Mouse (Mus musculus): Measurements from ENCODE around the gene Naa50. TPM values are rescaled to one million over a fixed set of nuclear protein-coding genes. Genes with fewer than 3 reads are reported as not detected.

Gene Naa50
- polyA plus RNA-seq, 1 experiment from 2014 or later, result 126 TPM

- Histone ChIP-seq H3K27me3 (ENCODE audit: insufficient read depth, poor library complexity, severe bottlenecking) (no peaks in the 10 kb centered on the region), H3K27ac (no peak overlapping the region), H3K4me1 (no peaks in the 10 kb centered on the region), H3K9me3 (no peaks in the 10 kb centered on the region), H3K36me3 (no peaks in the 10 kb centered on the region), H3K4me3 (no peak overlapping the region)
- 90% methylated on average over 1 of the region's 1 CpGs for WGBS
- no peak for DNase-seq (ENCODE audit: low spot score)
Observed at GRCm38 (mm10) chr16:44124713-44125112, 14.9 kb upstream of the Naa50 start.

GRCm38 (mm10) chr16:44125436-44125835 lies 14.2 kb upstream of the Naa50 start:
- WGBS, result 69% methylated on average over 2 of the region's 2 CpGs
- Histone ChIP-seq H3K27me3 (ENCODE audit: insufficient read depth, poor library complexity, severe bottlenecking) (no peaks in the 10 kb centered on the region), H3K4me3 (no peak overlapping the region), H3K27ac (no peak overlapping the region), H3K36me3 (no peaks in the 10 kb centered on the region), H3K9me3 (no peaks in the 10 kb centered on the region), H3K4me1 (no peaks in the 10 kb centered on the region)
- DNase-seq (ENCODE audit: low spot score), result no peak

GRCm38 (mm10) chr16:44126437-44126836 lies 13.2 kb upstream of the Naa50 start:
- Histone ChIP-seq H3K27me3 (ENCODE audit: insufficient read depth, poor library complexity, severe bottlenecking) (no peaks in the 10 kb centered on the region), H3K9me3 (no peaks in the 10 kb centered on the region), H3K4me3 (no peak overlapping the region), H3K36me3 (no peaks in the 10 kb centered on the region), H3K27ac (no peak overlapping the region), H3K4me1 (no peaks in the 10 kb centered on the region)
- WGBS, result 80% methylated on average over 4 of the region's 4 CpGs
- DNase-seq (ENCODE audit: low spot score), result no peak

DNA sequence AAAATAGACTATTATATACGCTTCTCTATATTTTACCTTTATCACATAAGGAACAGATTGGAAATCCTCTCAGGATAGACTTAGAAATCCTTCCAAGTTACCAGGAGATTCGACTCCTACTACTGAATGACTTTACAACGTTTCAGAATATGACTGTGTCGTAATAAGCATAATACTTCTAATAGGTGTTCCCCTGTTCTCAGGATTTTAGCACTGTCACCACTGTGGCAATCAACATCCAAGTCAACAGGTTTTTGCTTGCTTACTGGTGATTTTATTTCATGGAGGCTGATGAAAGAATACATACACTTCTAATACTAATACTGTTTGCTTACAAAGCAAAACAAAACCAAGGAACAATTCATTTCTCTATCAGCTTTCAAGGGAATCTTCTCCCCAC lies 7.3 kb upstream of the Naa50 start:
- no peaks in the 10 kb centered on the region for H3K4me1 ChIP-seq
- no peaks in the 10 kb centered on the region for H3K36me3 ChIP-seq
- 82% methylated on average over 4 of the region's 4 CpGs for WGBS
- H3K27me3 ChIP-seq (ENCODE audit: insufficient read depth, poor library complexity, severe bottlenecking), result no peaks in the 10 kb centered on the region
- H3K9me3 ChIP-seq, result no peaks in the 10 kb centered on the region
- no peak for DNase-seq (ENCODE audit: low spot score)
- H3K4me3 ChIP-seq, result no peak overlapping the region
- H3K27ac ChIP-seq, result no peak overlapping the region

- Histone ChIP-seq H3K4me1 (peaks cover 5% of the 10 kb centered on the region), H3K36me3 (no peaks in the 10 kb centered on the region), H3K27ac (no peak overlapping the region), H3K27me3 (ENCODE audit: insufficient read depth, poor library complexity, severe bottlenecking) (no peaks in the 10 kb centered on the region), H3K9me3 (no peaks in the 10 kb centered on the region), H3K4me3 (no peak overlapping the region)
- no peak for DNase-seq (ENCODE audit: low spot score)
- WGBS, result 85% methylated on average over 3 of the region's 3 CpGs
Observed at GRCm38 (mm10) chr16:44133187-44133586, 6.4 kb upstream of the Naa50 start.

GRCm38 (mm10) chr16:44136511-44137021 lies 3.1 kb upstream of the Naa50 start:
- H3K4me3 ChIP-seq, result no peak overlapping the region
- no peaks in the 10 kb centered on the region for H3K36me3 ChIP-seq
- no peak overlapping the region for H3K27ac ChIP-seq
- H3K9me3 ChIP-seq, result no peaks in the 10 kb centered on the region
- no peak for DNase-seq (ENCODE audit: low spot score)
- H3K27me3 ChIP-seq (ENCODE audit: insufficient read depth, poor library complexity, severe bottlenecking), result no peaks in the 10 kb centered on the region
- H3K4me1 ChIP-seq, result peaks cover 9% of the 10 kb centered on the region
- WGBS, result 89% methylated on average over 6 of the region's 6 CpGs

DNA sequence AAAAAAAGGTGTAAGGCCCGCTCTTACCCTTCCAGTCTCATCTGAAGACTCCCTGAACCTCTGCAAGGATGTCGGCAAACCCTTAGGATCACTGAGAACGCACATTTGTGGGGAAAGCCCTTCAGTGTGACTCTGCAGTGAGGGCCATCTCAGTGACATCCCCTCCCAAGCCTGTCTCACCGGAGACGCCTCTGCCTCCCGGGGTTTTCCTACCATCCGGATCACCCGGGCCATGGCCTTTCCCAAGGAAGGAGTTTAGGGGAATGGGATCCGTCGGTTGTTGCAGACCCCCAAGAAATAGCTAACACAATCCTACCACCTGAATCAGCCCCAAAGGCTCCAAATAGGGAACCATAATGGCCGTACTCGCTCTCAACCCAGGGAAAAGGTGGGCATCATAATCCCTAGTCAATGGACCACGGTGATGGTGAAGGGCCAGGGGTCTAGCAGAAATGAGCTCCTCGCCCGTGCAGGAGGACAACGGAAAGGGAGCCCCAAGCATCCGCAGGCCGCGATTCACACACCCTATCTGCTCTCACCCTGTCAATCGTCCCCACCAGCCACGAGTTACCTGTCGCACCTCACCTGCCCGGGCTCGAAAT lies 1.2 kb upstream of the Naa50 start:
- H3K27ac ChIP-seq, result peak overlapping the region; percentile 96
- no peaks in the 10 kb centered on the region for H3K27me3 ChIP-seq (ENCODE audit: insufficient read depth, poor library complexity, severe bottlenecking)
- 2% methylated on average over 24 of the region's 24 CpGs for WGBS
- H3K36me3 ChIP-seq, result no peaks in the 10 kb centered on the region
- no peaks in the 10 kb centered on the region for H3K9me3 ChIP-seq
- DNase-seq (ENCODE audit: low spot score), result peak; percentile 80
- H3K4me3 ChIP-seq, result peak overlapping the region; percentile 95
- peaks cover 11% of the 10 kb centered on the region for H3K4me1 ChIP-seq

DNA sequence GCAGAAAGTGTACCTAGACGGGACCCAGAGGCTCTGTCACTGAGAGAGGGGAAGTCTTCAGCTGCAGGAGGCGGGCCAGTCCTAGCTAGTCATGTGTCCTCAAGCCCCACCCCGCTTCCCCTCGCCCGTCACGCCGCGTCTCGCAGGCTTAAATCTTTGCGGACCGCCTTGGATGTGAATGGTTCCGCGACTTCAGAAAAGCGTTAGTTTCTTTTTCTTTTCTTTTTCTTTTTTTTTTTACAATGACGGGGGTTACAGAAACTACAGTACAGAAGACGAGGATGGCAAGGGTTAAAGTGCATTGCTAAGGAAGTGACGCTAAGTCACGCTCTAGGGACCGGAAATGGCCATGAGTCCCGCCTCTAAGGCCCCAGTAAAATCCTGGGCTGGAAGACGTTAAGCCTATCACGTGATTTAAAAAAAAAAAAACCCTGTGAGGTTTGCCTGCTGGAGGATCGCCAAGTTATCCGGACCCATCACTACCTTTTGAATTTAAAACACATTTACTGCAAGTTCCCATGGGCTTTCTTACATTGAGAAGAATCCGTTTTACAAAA lies 573 bp upstream of the Naa50 start:
- peak overlapping the region; percentile 96 for H3K27ac ChIP-seq
- H3K27me3 ChIP-seq (ENCODE audit: insufficient read depth, poor library complexity, severe bottlenecking), result no peaks in the 10 kb centered on the region
- peak overlapping the region; percentile 95 for H3K4me3 ChIP-seq
- no peaks in the 10 kb centered on the region for H3K36me3 ChIP-seq
- peak; percentile 94 for DNase-seq (ENCODE audit: low spot score)
- H3K4me1 ChIP-seq, result peaks cover 11% of the 10 kb centered on the region
- H3K9me3 ChIP-seq, result no peaks in the 10 kb centered on the region
- under 1% methylated on average over 25 of the region's 25 CpGs for WGBS

GRCm38 (mm10) chr16:44140186-44140787 lies 657 bp downstream of the Naa50 start:
- no peaks in the 10 kb centered on the region for H3K9me3 ChIP-seq
- H3K27ac ChIP-seq, result peak overlapping the region; percentile 96
- peak; percentile 92 for DNase-seq (ENCODE audit: low spot score)
- H3K36me3 ChIP-seq, result no peaks in the 10 kb centered on the region
- peaks cover 11% of the 10 kb centered on the region for H3K4me1 ChIP-seq
- H3K4me3 ChIP-seq, result peak overlapping the region; percentile 95
- no peaks in the 10 kb centered on the region for H3K27me3 ChIP-seq (ENCODE audit: insufficient read depth, poor library complexity, severe bottlenecking)
- WGBS, result under 1% methylated on average over 44 of the region's 44 CpGs

DNA sequence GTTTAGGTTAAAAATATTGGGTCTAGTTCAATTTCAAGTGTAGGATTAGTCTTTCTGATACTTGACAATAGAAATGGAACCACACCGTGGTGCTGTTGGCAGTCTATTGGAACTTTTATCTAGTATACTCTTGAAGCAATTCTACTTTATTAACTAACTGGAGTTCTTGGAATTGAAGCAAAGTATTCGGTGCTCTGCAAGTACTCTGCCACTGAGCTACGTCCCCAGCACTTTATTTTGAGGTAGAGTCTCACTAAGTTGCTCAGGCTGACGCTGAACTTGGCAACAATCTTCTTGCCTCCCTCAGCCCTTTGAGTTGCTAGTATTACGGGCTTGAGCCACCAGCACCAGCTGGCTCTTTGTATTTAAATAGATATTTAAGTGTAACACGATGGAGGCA lies 1.9 kb downstream of the Naa50 start:
- Histone ChIP-seq H3K36me3 (no peaks in the 10 kb centered on the region), H3K4me1 (peaks cover 11% of the 10 kb centered on the region), H3K27ac (no peak overlapping the region), H3K4me3 (peak overlapping the region; percentile 95), H3K9me3 (no peaks in the 10 kb centered on the region), H3K27me3 (ENCODE audit: insufficient read depth, poor library complexity, severe bottlenecking) (no peaks in the 10 kb centered on the region)
- WGBS, result 63% methylated on average over 6 of the region's 6 CpGs
- DNase-seq (ENCODE audit: low spot score), result no peak

GRCm38 (mm10) chr16:44149002-44149767 lies 9.6 kb downstream of the Naa50 start:
- Histone ChIP-seq H3K27ac (no peak overlapping the region), H3K9me3 (no peaks in the 10 kb centered on the region), H3K36me3 (no peaks in the 10 kb centered on the region), H3K4me3 (no peak overlapping the region), H3K27me3 (ENCODE audit: insufficient read depth, poor library complexity, severe bottlenecking) (no peaks in the 10 kb centered on the region), H3K4me1 (no peaks in the 10 kb centered on the region)
- WGBS, result 95% methylated on average over 1 of the region's 1 CpGs
- no peak for DNase-seq (ENCODE audit: low spot score)

DNA sequence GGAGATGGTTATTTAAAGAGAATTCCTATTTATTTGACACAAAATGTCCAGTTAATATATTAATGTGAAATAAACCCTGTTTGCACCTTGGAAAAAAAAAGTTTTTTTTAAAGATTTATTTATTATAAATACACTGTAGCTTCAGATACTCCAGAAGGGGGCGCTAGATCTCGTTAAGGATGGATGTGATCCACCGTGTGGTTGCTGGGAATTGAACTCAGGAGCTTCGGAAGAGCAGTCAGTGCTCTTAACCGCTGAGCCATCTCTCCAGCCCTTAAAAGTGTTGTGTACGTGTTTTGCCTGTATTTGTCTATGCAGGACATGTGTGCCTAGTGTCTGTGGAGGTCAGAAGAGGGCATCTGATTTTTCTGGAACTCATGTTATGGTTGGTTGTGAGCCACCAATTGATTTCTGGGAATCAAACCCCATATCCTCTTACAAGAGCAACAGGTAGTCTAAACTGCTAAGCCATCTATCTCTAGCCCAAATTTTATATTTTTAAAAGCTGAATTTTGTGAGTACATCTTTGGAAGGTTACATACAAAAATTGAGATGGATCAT lies 14.9 kb downstream of the Naa50 start:
- H3K27ac ChIP-seq, result no peak overlapping the region

DNA sequence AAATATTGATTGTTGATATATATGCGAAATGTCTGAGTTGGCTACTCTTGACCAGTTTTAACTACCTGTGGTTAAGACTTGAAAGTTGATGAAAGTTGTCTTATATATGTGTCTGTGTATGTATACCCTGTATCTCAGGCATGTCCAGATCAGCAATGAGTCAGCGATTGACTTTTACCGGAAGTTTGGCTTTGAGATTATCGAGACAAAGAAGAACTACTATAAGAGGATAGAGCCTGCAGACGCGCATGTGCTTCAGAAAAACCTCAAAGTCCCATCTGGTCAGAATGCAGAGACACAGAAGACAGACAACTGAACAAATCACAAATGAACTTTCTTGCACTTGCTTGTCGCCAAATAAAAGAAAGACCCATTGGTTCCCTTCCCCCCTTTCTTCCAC lies 19.7 kb downstream of the Naa50 start:
- DNase-seq (ENCODE audit: low spot score), result no peak
- no peaks in the 10 kb centered on the region for H3K4me1 ChIP-seq
- H3K36me3 ChIP-seq, result peaks cover 36% of the 10 kb centered on the region
- 88% methylated on average over 7 of the region's 7 CpGs for WGBS
- H3K27me3 ChIP-seq (ENCODE audit: insufficient read depth, poor library complexity, severe bottlenecking), result no peaks in the 10 kb centered on the region
- H3K4me3 ChIP-seq, result no peak overlapping the region
- H3K9me3 ChIP-seq, result no peaks in the 10 kb centered on the region
- H3K27ac ChIP-seq, result no peak overlapping the region

More for the DNA sequence above, 14.9 kb downstream of the Naa50 start:
- Histone ChIP-seq H3K4me1 (no peaks in the 10 kb centered on the region), H3K4me3 (no peak overlapping the region), H3K9me3 (no peaks in the 10 kb centered on the region), H3K27me3 (ENCODE audit: insufficient read depth, poor library complexity, severe bottlenecking) (no peaks in the 10 kb centered on the region), H3K36me3 (peaks cover 24% of the 10 kb centered on the region)
- WGBS, result 66% methylated on average over 6 of the region's 6 CpGs
- DNase-seq (ENCODE audit: low spot score), result no peak

All from heart, embryonic 10.5 days (tissue).